Mouse (Mus musculus) urinary bladder, postnatal 10 days (tissue): ENCODE results near the gene Tmem185b.

Experiments used
- DNase-seq: peaks from one replicate; pipeline ENCODE4 v3.0.0; 2022; ENCODE audit warnings: low spot score

Gene Tmem185b

DNA sequence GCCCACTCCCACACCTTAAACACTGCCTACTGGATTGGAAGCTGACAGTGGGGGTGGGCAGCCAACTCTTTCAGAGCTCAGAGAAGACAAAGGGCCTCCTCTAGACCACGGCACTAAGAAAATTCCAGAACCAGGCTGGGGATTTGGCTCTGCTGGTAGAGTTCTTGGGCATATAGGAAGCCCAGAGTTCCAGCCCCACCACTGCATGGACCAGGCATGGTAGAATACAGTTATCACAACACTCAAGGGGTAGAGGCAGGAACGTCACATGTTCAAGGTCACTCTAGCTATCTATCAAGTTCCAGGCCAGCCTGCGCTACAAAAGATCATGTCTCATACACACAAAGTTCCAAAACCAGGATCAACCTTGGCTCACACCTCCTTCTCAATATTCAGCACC lies 22.8 kb upstream of the Tmem185b start:
- no peak for DNase-seq

DNA sequence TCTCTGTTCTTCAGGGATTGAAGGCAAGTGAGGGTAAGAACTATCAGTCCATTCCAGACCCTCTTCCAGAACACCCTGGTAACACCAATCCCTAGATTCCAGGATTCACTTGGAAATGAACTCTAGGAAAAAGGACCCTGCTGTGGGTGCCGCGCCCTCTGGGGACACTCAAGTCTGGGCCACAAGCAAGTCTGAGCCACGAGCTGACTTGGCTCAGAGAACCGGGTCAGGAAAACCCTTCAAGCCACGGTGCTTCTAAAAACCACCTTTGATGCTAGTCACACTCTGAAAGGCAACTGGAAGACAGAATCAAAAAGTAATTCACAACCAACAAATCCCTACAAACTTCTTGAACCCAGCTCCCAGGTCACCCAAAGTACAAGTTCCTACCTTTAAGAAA lies 22.2 kb upstream of the Tmem185b start:
- no peak for DNase-seq

DNA sequence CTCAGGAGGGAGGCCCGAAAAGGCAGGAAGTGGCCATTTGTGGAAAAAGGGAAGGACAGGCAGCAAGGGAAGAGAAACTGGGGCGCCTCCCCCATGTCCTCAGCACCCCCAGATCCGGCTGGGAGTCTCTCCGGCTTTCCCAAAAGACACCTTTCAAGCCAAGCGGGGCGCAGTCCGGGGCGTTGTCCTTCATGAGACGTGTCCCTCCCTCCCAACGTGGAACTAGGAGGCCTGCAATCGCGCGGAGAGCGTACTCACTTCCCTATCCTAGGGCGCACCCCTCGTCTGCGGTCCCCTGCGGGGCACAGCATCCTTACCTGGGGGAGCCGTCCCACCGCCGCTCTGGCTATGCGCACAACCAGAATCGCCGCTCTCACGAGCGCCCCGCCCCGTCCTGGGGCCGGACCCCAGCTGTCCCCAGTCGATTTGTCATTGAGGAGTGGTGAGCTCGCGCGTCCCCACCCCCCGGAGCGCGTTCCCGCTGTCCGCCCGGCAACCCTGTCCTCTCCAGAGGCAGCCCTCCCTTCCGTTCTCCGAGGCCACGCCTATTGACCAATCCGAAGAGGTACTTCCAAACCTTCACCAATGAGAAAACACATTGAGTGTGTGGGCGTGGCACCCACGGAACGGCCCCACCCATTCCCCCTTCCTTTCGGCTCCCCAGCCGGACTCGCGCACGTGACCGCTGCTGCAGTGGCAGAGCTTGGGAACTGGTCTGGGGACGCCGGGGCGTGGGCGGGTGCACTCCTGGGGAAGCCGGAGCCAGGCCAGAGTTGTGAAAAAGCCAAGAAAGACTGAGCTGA lies 21.5 kb upstream of the Tmem185b start, which contains the start of gene Ralb:
Ralb (minus strand) TSS at position 535 of the 803 bp plus-strand sequence.
- peak; percentile 78 for DNase-seq

DNA sequence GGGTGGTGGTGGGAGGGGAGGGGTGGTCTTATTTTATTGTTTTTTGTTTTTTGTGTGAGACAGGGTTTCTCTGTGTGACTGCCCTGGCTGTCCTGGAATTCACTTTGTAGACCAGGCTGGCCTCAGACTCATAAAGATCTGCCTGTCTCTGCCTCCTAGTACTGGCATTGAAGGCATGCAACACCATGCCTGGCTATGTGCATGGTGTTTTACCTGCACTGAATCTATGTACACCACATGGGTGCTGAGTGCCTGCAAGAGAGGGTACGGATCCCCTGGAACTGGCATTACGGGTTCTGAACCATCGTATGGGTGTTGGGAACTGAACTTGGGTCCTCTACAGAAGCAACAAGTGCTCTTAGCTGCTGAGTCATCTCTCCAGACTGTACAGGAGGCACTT lies 20.0 kb upstream of the Tmem185b start:
- DNase-seq: no peak

DNA sequence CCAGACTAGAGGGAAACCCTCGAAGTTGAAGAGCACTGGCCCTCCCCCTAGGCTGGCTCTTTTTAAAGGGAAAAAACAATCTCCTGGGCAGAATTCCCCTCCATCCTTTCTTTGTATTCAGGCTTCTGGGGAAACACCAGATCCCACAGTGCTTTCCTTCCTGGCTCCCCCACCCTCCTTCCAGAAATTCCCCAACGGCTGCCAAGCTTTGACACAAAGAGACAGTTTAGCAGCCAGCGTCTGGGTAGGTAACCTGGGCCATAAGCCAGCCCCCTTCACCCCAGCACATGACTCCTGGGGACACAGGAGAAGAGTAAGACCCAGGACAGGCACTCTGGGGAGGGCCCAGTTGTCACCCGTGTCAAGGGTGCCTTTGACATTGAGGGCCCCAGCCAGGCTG lies 17.4 kb upstream of the Tmem185b start:
- no peak for DNase-seq

DNA sequence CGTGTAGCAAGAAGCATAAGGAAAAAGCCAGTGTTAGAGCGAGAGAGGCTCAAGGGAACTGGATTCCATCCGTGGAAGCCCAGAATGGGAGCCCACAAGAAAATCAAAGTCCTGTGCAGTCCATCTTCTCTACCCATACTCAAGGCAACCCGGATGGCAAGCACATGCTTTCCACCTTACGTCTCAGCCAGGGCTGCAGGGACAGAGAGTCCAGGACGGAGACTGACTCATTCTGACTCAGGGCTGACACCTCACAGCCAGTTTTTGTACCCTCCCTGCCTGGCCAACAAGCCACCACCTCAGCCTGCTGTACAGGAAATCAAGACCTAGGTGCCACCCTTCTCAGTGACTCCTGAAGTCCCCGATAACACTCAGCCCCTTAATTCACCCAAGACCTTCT lies 16.5 kb upstream of the Tmem185b start:
- no peak for DNase-seq

DNA sequence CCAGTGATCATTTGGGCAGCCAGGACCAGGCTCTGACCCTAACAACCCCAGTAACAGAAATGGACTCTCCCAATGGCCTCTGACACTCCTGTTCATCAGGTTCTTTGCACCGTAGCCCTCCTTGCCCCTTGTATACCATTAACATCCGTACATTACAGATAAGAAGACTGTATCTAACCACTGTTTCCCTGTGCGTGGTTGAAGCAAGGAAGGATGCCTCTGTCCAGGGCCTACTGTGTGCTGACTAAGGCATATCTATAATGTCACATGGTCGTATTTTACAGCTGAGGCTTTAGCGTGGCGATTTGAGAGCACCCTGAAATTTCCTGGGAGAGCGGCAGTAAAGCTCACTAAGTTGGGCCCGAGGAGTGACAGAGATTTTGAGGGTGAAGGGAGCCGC lies 15.6 kb upstream of the Tmem185b start:
- DNase-seq: no peak

DNA sequence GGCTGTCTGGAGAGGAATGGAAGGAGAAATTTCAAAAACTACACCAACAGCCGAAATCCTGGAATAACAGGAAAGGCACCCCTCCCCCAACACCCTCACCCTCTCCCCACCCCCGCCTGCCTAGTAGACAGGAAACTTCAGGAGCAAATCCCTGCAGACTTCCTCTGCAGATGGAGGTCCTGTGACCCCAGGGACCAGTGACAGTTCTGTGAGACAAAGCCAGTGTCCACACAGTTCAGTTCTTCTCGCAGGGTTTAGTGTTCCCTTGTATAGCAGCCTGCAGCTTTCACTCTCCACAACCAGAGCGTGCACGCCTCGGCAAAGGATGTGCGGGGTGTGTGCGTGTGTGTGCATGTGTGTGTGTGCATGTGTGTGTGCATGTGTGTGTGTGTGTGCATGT lies 15.1 kb upstream of the Tmem185b start:
- DNase-seq: no peak

DNA sequence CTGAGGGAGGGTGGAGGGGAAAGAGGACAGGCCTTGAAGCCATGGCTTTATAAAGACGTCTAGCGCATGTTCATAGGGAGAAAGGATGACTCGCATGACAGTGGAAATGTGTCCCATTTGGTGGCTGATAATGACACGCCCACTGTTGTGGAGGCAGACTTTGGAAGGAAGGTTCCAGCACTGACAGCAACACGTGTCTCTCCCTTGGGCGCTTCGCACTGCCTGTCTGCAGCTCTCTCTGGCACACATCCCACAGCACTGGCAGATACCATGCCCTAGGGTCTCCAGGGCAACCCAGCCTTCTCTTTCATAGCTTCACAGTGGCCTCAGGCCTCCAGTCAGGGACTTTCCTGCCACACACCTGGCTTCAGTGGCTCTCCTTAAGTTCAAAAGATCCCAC lies 7.9 kb upstream of the Tmem185b start:
- DNase-seq: no peak

DNA sequence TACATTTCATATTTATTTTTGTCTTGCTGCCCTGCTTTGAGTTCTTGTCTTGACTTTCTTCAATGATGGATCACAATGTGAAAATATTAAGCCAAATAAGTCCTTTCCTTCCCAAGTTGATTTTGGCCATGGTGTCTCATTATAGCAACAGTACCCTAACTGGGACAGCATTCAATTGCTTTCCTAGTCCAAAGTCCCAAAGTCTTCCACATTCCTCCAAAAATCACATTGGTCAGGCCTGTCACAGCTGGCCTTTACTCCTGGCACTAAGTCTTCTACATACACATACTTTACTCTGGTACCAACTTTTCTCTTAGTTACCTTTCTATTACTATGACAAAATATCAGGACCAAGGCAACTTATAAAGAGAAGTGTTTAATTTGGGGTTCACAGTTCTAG lies 7.2 kb upstream of the Tmem185b start:
- DNase-seq: no peak

DNA sequence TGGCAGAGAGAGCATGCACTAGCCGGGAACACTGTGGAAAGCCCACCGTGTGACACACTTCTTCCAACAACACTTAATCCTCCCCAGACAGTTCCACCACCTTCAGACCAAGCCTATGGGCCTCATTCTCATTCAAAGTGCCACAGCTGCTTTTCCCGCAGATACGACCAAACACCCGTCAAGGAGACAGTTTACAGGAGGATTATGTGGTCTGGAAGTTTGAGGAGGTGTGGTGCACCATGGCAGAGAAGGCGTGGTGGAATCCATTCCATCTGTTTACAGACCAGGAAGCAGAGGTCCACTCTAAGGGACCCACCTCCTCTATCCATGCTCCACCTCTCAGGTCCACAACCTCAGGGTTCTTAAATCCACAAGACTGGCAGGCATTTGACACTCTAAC lies 6.7 kb upstream of the Tmem185b start:
- DNase-seq: no peak

DNA sequence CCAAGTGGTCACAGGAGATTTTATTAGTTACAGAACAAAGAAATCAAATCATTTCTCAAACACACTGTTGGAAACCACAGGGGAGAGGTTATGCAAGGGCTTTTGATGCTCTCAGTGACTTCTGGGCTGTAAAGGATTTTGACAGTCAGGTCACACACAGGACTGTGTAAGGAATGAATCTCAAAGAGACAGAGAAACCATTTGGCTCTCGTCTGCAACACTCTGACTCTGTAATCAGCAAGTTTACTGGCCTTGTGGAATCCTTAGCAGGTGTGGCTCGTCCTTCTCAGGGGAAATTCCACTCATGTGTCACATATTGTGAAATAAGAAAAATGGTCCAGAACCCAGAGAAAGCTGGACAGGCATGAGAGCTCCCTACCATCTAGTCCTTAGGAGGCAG lies 4.9 kb upstream of the Tmem185b start:
- DNase-seq: no peak

DNA sequence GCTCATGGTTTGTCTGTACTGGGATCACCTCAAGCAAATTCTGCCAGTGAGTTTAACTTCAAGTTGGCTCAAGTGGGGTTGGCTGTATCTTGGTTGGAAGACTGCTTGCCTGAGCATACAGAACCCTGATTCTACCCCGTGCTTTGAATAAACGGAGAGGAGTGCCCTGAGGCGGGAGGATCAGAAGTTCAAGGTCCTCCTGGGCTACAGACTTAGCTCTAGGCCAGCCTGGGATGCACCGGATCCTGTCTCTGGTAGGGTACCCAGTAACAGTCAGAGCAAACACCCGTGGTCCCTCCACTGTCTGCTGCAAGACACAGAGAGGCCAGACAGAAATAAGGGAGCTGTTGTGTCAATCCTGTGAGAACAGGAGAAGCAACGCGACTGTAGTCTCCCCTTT lies 4.3 kb upstream of the Tmem185b start:
- no peak for DNase-seq

DNA sequence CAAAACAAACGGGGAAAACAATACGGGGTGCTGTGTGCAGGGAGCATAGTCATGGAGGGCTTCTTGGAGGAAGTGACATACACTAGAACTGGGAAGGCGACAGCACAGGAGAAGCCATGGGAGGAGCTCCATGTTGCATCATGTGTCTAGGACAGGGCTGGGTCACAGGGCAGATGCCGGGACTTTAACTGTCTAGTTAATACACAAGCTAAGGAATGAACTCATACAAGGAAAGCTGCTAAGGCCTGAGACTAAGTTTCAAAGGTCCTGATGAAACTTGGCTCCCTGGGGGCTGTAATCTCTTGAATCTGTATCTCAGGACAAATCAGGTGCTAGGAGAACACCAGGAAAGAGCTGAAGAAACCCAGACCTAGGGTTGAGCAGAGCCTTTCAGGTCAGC lies 3.2 kb upstream of the Tmem185b start:
- DNase-seq: no peak

DNA sequence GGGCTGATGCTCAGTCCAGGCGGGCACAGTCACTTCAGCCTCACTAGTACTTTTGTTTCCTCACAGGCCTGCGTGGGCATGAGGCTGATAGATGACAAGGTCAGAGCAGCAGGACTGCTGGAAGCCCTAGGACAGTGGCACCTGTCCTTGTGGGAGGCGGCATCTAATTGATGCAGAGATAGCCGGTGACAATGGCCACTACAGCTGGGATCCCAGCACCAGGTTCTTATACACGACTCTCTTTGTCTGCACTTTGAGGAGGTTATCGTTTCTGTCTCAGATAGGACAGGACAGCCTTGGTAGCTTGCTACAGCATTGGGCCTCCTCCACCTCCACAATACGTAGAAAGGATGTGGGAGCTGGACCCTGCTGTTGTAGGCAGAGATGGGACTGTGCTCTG lies 2.6 kb upstream of the Tmem185b start:
- no peak for DNase-seq

DNA sequence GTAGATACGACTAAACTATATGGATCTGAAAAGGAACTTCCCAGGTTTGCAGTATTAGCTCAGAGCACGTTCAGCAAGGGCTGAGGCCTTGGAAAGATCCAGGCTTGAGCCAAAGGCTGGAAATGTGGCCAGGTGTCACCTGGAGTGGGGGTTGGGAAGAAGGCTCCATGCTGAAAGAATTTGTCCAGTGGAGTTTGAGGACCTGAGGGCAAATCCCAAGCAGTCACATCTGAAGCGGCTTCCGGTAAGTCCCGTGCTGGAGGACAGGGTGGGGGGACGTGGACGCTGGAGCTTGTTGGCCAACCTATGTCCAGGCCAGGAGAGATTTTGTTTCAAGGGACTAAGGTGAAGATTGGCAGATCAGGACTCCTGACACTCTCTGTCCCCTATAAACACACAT lies 2.1 kb upstream of the Tmem185b start:
- DNase-seq: no peak

DNA sequence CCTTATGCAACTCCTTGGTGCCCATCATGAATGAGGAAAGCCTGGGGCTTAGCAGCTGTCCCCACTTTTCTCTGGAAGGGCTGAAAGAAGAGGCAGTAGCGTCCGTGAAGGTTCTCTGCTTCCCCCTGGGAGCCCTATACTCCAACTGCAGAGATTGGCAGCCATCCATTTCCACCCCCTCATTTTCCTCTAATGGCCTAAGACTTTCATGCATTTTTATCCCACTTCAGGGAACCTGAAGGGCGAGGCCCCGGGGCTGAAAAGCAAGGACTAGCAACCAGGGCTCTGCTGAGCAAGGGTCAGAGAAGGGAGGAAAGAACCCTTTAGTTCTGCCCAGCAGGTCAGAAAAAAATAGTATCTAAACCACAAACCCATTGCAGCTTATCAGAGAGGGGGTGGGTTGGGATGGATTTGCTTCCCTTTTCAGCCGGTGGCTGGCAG lies 936 bp upstream of the Tmem185b start:
- no peak for DNase-seq

DNA sequence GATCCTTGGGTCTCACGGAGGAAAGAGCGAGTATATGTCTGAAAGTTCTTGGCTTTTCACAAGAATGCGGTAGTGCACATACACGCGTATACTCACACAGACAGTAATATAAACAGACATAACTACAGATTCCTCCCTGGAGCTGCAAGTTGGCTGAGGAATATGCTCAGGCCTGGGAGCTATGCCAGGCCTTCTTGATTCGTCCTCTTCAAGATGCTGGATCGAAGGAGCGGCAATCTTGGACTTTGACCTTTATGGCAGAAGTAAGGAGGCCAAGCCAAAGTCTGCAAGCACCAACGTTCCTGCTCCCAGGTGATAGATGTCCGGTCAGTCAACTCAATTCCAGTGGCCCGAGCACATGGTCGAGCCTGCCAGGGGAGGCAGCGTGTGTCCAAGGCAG lies 5.0 kb downstream of the Tmem185b start:
- DNase-seq: no peak

DNA sequence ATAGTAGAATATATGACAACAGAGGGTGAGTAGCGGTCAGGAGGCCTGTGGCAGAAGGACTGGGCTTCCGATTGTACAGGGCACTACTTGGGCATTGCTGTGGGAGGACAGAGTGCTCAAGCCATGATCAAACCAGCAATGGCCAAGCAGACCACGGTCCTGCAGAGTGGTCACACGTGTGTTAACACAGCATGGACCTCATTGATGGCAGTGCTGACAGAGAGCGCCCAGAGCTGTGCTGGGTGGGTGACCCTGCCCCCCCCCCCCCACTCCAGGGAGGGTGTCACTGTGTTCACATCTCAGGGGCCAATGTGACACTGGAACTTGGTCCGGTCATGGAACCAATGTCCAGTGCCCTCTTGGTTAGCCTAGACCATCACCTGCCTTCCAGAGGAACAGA lies 6.2 kb downstream of the Tmem185b start:
- no peak for DNase-seq

DNA sequence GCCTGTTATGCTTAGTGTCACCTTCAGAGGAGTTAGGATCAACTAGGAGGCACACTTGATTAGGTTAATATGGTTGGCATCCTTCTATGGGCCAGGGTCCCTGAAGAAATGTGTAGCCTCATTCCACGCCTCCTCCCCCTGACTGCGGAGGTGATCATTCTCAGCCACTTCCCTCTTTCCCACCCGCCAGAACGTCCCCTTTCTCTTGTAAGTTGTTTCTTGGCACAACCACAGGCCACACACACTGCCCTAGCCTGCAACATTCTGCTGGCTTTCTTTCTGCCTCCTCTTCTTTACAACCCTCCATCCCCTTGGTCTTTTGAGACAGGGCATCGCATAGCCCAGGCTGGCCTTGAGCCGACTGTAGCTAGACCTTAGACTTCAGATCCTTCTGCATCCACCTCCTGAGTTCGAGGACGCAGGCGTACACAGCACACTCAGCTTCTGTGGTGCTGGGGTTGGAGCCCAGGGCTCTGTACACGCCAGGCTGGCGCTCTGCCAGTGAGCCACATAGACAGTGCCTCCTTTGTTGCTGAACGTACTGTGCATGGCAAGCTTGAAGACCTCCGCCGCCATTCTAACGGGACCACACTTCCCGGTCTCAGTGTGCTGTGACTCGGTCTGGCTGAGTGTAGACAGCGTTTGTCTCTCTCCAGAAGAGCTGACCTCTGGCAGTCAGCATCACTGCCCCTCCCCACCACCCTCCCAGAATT lies 7.3 kb downstream of the Tmem185b start:
- no peak for DNase-seq

DNA sequence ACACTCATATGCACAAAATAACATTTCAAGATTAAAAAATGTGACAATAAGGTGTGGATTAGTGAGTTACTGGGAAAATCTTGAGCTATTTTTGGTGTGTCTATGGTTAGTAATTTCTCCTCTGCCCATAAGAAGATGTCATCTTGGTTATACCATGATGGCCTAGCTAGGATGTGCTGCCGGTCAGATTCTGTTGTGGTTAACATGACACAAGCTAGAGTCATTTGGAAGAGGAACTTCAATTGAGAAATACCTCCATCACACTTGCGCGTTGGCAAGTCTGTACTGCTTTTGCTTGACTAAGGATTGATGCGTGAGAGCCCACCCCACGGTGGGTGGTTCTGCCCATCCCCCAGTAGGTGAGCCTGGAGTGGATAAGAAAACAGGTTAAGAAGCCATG lies 8.4 kb downstream of the Tmem185b start:
- no peak for DNase-seq

DNA sequence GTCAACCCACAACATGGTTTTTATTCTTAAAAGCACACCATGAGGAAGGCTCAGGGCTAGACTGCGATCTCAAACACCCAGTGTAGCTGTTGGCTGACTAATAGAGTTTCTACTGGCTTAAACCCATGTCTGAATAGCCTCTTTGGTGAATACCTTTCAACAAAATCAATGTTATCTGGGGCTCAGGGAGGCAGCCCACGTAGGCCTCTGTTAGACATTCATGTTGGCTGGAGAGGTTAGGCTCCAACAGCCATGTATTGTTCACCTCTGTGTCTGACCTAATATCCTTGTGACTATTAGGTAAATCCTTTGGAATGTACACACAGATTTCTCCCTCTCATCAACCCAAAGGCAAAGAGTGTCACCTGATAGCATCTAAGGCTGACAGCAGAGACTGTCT lies 10.2 kb downstream of the Tmem185b start:
- DNase-seq: no peak

DNA sequence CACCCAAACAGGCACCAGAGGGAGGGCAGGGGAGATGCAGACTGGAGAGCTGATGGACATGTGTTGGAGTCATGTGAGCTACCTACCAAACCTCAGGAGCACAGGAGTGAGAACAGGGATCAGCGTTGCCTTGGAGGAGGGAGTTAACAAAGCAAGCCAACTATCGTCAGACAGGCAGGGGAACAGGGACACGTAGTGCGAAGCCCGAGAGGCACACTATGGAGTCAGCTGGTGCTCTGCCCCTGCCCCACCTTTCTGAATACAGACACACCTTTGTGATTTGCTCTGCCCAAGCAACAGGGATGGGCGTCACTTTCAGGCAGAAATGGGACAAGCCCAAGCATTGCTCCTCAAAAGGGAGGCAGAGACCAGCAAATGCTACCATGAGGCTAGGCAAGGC lies 11.7 kb downstream of the Tmem185b start:
- no peak for DNase-seq

DNA sequence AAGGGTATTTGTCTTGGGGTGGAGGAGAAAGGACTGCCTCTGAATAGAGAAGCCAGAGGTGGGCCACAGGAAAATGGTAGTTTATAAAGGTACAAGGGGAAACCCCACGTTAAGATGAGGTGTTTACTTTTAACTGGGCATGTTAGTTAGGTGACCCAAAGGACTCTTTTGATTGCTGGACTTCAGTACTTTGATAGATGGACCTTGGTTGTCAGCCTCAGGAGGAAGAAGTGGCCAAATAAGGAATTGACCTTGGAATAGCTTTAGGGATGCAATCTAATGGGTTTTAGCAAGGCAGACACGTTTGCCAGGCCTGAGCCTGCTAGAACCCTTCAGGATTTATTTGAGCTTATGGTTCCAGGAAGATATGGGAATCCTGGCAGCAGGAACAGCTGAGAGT lies 13.3 kb downstream of the Tmem185b start:
- DNase-seq: no peak
